Mouse (Mus musculus) heart, postnatal 0 days (tissue): Measurements from ENCODE around the gene Fyttd1. TPM values are rescaled to one million over a fixed set of nuclear protein-coding genes. Genes with fewer than 3 reads are reported as not detected.
"Not testable (repeated sequence)": the region's sequence is repeated elsewhere in the genome, so short reads cannot be mapped to it uniquely, and the experiment has no call there.

Experiments used
- ATAC-seq: fragments of 200-750 bp; cut with Nextera tagmentation; 2 replicates; pipeline ENCODE4 v1.8.0; 2017; ENCODE audit warnings: low read depth, moderate number of reproducible peaks, moderate library complexity; ENCODE audit not compliant: insufficient read depth
- DNase-seq: peaks from one replicate; pipeline ENCODE4 v3.0.0-alpha.2; 2016; ENCODE audit warnings: low spot score
- H3K27ac ChIP-seq: fragments of 300-500 bp; sonication (generic); 2 replicates; pipeline ENCODE4 v1.5.1; 2014; ENCODE audit warnings: low read depth, mild to moderate bottlenecking
- H3K27me3 ChIP-seq: fragments of 300-500 bp; sonication (generic); 2 replicates; pipeline ENCODE4 v1.6.1; 2014; ENCODE audit warnings: low read length, mixed read lengths; ENCODE audit not compliant: control insufficient read depth, insufficient read depth
- H3K36me3 ChIP-seq: fragments of 300-500 bp; sonication (generic); replicated peaks from 2 replicates; pipeline ENCODE4 v1.6.1; 2014; ENCODE audit warnings: low read length, mixed read lengths; ENCODE audit not compliant: control insufficient read depth, insufficient read depth
- H3K4me1 ChIP-seq: fragments of 300-500 bp; sonication (generic); 2 replicates; pipeline ENCODE4 v1.6.1; 2014; ENCODE audit warnings: antibody characterized with exemption; ENCODE audit not compliant: control insufficient read depth, insufficient read depth
- H3K4me2 ChIP-seq: fragments of 300-500 bp; sonication (generic); 2 replicates; pipeline ENCODE4 v1.6.1; 2014; ENCODE audit warnings: low read depth, mild to moderate bottlenecking, low read length, moderate library complexity
- H3K4me3 ChIP-seq: fragments of 300-500 bp; sonication (generic); 2 replicates; pipeline ENCODE4 v1.5.1; 2014; ENCODE audit warnings: low read depth, low read length
- H3K9ac ChIP-seq: fragments of 300-500 bp; sonication (generic); replicated peaks from 2 replicates; pipeline ENCODE4 v1.6.1; 2014; ENCODE audit warnings: low read depth, low read length, mixed read lengths
- H3K9me3 ChIP-seq: fragments of 300-500 bp; sonication (generic); replicated peaks from 2 replicates; pipeline ENCODE4 v1.6.1; 2016; ENCODE audit warnings: low read length; ENCODE audit not compliant: control insufficient read depth
- CTCF ChIP-seq: IDR thresholded peaks from 2 replicates; pipeline ENCODE4 v1.5.1; 2016; ENCODE audit warnings: antibody characterized with exemption, control low read depth, low read depth
- EP300 ChIP-seq: IDR thresholded peaks from 2 replicates; pipeline ENCODE4 v1.6.1; 2016; ENCODE audit warnings: antibody characterized with exemption, low read depth
- WGBS: fragments of 180-500 bp; shearing (Covaris S2); extraction: QIAGEN DNeasy Blood & Tissue Kit; methylation state at CpG from one replicate; pipeline ENCODE4 v1.1.7; 2014; 5-methylcytosine and 5-hydroxymethylcytosine counted together
- polyA plus RNA-seq: library from polyadenylated mRNA; unstranded; fragments of >200 nt; fragmentation: Nextera tagmentation; extraction: Ambion mirVana; gene quantifications from 2 replicates; pipeline ENCODE4 v1.2.1, GENCODE M21; 2015
- total RNA-seq: library from RNA; depleted of rRNA; stranded (reverse); fragments of >200 nt; gene quantifications from 2 replicates; pipeline ENCODE4 v1.2.3, GENCODE M21; 2014; ENCODE audit warnings: low replicate concordance

Fyttd1 gene
- total and polyA plus RNA-seq, 2 experiments from 2014 or later, result 60.7 to 120 TPM

DNA sequence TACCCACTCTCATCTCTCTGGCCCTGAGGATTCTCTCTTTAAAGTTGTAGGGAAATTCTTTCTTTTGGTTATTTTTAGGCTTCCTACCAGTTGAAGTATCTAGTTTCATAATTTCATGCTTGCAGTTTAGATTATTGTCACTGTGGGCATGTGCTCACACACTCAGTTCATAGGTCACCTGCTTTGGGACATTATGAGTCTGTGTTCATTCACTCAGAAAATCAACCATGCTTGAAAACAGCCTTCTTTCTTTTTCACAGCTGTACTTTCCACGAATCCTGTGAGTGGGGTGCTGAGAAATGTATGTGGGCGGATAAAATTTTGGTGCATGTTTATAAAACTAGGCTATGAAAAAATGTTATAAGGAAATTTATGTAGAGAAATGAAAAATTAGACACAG, 57.2 kb downstream of the Fyttd1 start:
- Histone ChIP-seq H3K36me3 (no peaks in the 10 kb centered on the region), H3K4me2 (no peak overlapping the region), H3K4me3 (no peak overlapping the region), H3K9ac (no peak overlapping the region), H3K27ac (0 out of 2 replicates have a peak overlapping the region, but pooled peaks have one; percentile 41), H3K27me3 (no peaks in the 10 kb centered on the region), H3K9me3 (no peaks in the 10 kb centered on the region), H3K4me1 (peaks cover 4% of the 10 kb centered on the region; the same call in 1 of the 2 replicates)
- 84% methylated on average over 2 of the region's 2 CpGs for WGBS
- ATAC-seq (no peak), DNase-seq (no peak)
- TF ChIP-seq EP300 (no peak), CTCF (no peak)

DNA sequence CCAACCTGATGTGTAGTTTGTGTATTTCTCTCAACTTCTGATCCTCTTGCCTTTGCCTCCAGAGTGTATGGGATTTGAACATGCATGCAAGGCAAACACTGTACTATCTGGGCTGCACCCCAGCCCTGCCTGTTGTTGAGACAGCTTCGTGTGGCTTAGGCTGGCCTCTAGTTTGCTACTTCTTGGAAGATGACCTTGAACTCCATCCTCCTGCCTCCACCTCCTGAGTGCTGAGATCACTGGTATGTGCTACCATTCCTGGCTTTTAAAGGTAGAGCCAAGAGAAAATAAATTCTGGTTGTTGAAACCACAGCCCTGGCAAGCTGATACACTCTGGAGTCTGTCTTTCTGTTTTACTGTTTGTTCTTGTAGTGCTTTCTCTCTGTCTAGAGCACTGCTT, 57.8 kb downstream of the Fyttd1 start:
- DNase-seq (no peak), ATAC-seq (no peak)
- Histone ChIP-seq H3K9me3 (no peaks in the 10 kb centered on the region), H3K9ac (no peak overlapping the region), H3K27ac (peak overlapping the region; percentile 41), H3K36me3 (no peaks in the 10 kb centered on the region), H3K4me3 (no peak overlapping the region), H3K4me1 (peaks cover 4% of the 10 kb centered on the region; the same call in 1 of the 2 replicates), H3K4me2 (no peak overlapping the region), H3K27me3 (no peaks in the 10 kb centered on the region)
- 25% methylated on average over 1 of the region's 1 CpGs for WGBS
- TF ChIP-seq CTCF, result no peak
- no peak for TF ChIP-seq EP300

GRCm38 (mm10) chr16:32937358-32937757, 60.1 kb downstream of the Fyttd1 start:
- ATAC-seq (no peak), DNase-seq (peak; percentile 36)
- no peaks in the 10 kb centered on the region for H3K27me3 ChIP-seq
- H3K36me3 ChIP-seq, result no peaks in the 10 kb centered on the region
- 44% methylated on average over 2 of the region's 2 CpGs for WGBS
- no peaks in the 10 kb centered on the region for H3K9me3 ChIP-seq
- H3K4me2 ChIP-seq, result no peak overlapping the region
- TF ChIP-seq EP300, result no peak
- no peak for TF ChIP-seq CTCF
- H3K4me1 ChIP-seq, result peaks cover 4% of the 10 kb centered on the region; the same call in 1 of the 2 replicates
- no peak overlapping the region for H3K4me3 ChIP-seq
- H3K27ac ChIP-seq, result no peak overlapping the region
- no peak overlapping the region for H3K9ac ChIP-seq

DNA sequence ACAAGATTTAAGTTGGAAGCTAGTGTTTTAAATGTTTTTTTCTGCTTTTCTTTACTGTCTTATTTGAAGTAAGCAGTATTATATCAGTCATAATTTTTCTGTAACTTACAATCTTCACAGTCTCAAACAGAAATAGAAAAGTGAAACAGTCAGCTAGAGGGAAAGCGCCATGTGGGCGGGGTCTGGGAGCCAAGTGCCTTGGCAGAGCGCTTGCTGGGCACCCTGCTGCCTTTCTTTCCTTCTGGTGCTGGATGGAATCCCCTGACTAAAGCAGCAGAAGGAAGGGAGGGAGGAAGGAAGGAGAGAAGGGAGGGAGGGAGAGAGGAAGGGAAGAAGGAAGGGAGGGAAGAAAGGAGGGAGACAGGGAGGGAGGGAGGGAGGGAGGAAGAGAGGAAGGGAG, 62.0 kb downstream of the Fyttd1 start:
- not testable (repeated sequence) for H3K9ac ChIP-seq, H3K4me1 ChIP-seq, DNase-seq, H3K27ac ChIP-seq, H3K36me3 ChIP-seq, H3K4me3 ChIP-seq, H3K4me2 ChIP-seq, H3K9me3 ChIP-seq, H3K27me3 ChIP-seq
- ATAC-seq, result 0 out of 2 replicates have a peak, but pooled peaks have one; percentile 41
- WGBS, result 26% methylated on average over 3 of the region's 3 CpGs

DNA sequence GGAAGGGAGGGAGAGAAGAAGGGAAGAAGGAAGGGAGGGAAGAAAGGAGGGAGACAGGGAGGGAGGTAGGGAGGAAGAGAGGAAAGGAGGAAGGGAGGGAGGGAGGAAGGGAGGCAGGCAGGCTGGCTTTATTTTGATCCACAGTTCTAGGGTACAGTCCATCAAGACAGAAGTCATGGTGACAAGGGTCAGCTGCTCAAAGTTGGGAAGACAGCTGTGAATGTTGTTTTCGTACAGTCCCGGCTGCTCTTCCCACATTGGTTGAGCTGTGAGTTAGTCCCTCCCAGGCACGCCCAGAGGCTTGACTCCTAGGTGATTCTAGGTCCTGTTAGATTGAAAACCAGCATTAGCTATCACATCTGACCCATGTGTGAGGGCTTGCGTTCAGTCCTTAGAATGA, 62.4 kb downstream of the Fyttd1 start:
- H3K4me3 ChIP-seq, ATAC-seq, H3K36me3 ChIP-seq, H3K27me3 ChIP-seq, H3K4me2 ChIP-seq, H3K9ac ChIP-seq, DNase-seq, H3K27ac ChIP-seq, H3K9me3 ChIP-seq, H3K4me1 ChIP-seq: not testable (repeated sequence)
- WGBS, result 66% methylated on average over 3 of the region's 4 CpGs

- not testable (repeated sequence) for ATAC-seq, H3K9ac ChIP-seq, H3K4me2 ChIP-seq, H3K36me3 ChIP-seq, DNase-seq, H3K27me3 ChIP-seq, H3K27ac ChIP-seq, H3K4me3 ChIP-seq, H3K4me1 ChIP-seq, H3K9me3 ChIP-seq
- 86% methylated on average over 2 of the region's 2 CpGs for WGBS
Observed at GRCm38 (mm10) chr16:32941226-32941625, 63.9 kb downstream of the Fyttd1 start.
